ENCODE assay signal across 24 mouse cellular contexts in genomic region chr14:62243530-62243929, GRCm38 (mm10). TPM values are rescaled to one million over a fixed set of nuclear protein-coding genes. Genes with fewer than 3 reads are reported as not detected.
"Had no signal": no experiment of that assay in that cellular context is flagged by ENCODE, and none has a peak within 500 bp of the region (broad histone marks: within the 10 kb centered on the region; RNA-seq: fewer than 3 reads in every experiment).

No protein-coding gene starts in this region.

- H3K9ac ChIP-seq: heart, embryonic 13.5 days; heart, embryonic 15.5 days; hindbrain, embryonic 13.5 days; hindbrain, embryonic 15.5 days; kidney, embryonic 15.5 days; limb, embryonic 13.5 days; limb, embryonic 15.5 days had no signal

- H3K4me1 ChIP-seq: hindbrain, embryonic 13.5 days; hindbrain, embryonic 15.5 days; limb, embryonic 15.5 days had no signal

- ATAC-seq: hindbrain, postnatal 0 days; intestine, embryonic 16.5 days had no signal

- H3K4me3 ChIP-seq: heart, embryonic 13.5 days; heart, embryonic 15.5 days; hindbrain, embryonic 13.5 days; hindbrain, embryonic 15.5 days; kidney, embryonic 15.5 days; limb, embryonic 13.5 days; limb, embryonic 15.5 days had no signal

- H3K4me2 ChIP-seq: heart, embryonic 11.5 days; heart, embryonic 13.5 days; heart, embryonic 15.5 days; hindbrain, embryonic 13.5 days; hindbrain, embryonic 15.5 days; kidney, embryonic 15.5 days; limb, embryonic 13.5 days; limb, embryonic 15.5 days had no signal

- H3K36me3 ChIP-seq: heart, embryonic 13.5 days; heart, embryonic 15.5 days; hindbrain, embryonic 13.5 days; hindbrain, embryonic 15.5 days; kidney, embryonic 15.5 days; limb, embryonic 13.5 days; limb, embryonic 15.5 days had no signal

- H3K27me3 ChIP-seq: heart, embryonic 13.5 days; heart, embryonic 15.5 days; hindbrain, embryonic 13.5 days; hindbrain, embryonic 15.5 days; kidney, embryonic 15.5 days; limb, embryonic 13.5 days; limb, embryonic 15.5 days had no signal

- DNase-seq: gastrocnemius, postnatal 14 days; gastrocnemius, postnatal 36 days; heart, adult 18-20 months; heart, postnatal 14 days; heart, postnatal 36 days; kidney, adult 11 months; kidney, postnatal 14 days; kidney, postnatal 36 days; layer of hippocampus, adult 9-11 months; layer of hippocampus, postnatal 36 days; left cerebral cortex, postnatal 4 days had no signal

- H3K27ac ChIP-seq: heart, embryonic 13.5 days; heart, embryonic 15.5 days; hindbrain, embryonic 13.5 days; hindbrain, embryonic 15.5 days; hindbrain, postnatal 0 days; kidney, embryonic 15.5 days; kidney, postnatal 0 days; limb, embryonic 13.5 days; limb, embryonic 15.5 days had no signal

- H3K9me3 ChIP-seq: heart, embryonic 13.5 days; heart, embryonic 15.5 days; hindbrain, embryonic 13.5 days; hindbrain, embryonic 15.5 days; kidney, embryonic 15.5 days; limb, embryonic 13.5 days; limb, embryonic 15.5 days had no signal

RNA-seq across cellular contexts. Expression of gene Dleu7, which starts 49.3 kb away (rescaled TPM):
- total RNA-seq: gastrocnemius, adult 8-10 months; gastrocnemius, postnatal 14 days; gastrocnemius, postnatal 36 days; heart, adult 18-20 months; heart, postnatal 36 days; liver, adult 2 months had no signal
